Mouse (Mus musculus): ENCODE measurements around the gene Tfe3.
"Not testable (repeated sequence)": the region's sequence is repeated elsewhere in the genome, so short reads cannot be mapped to it uniquely, and the experiment has no call there.

Tfe3 gene

GRCm38 (mm10) chrX:7802157-7802556 is 39.8 kb downstream of the Tfe3 start:
- DNase-seq (ENCODE audit: low spot score in 2 of 2), result not testable (repeated sequence)

DNA sequence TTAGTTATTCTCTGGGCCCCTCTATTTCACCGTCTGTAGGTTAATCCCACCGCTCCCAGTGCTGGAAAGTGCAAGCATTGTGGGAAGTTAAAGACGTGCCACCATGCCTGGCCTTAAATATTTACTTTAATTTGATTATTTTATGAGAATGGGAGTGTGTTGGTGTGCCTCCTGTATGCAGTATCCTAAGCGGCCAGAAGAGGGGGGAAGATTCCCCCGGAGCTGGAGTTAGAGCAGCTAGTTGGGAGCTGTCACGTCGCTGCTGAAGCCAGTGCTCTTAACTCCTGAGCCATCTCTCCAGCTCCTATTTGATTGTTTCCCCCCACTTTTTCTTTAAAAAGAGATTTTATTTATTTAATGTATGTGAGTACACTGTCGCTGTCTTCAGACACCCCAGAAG is 52.7 kb downstream of the Tfe3 start:
- peak in 1 of 2 experiments; percentile 45 for DNase-seq (ENCODE audit: low spot score in 2 of 2)

- peak; percentile 79 to 84 for DNase-seq (ENCODE audit: low spot score in 2 of 2)
Measured at GRCm38 (mm10) chrX:7821865-7822779, 59.8 kb downstream of the Tfe3 start, which contains the start of gene Kcnd1. Gene Kcnd1, plus strand, starts transcription at chrX:7822289.
